Mouse (Mus musculus) thymus, adult 2 months (tissue): ENCODE results near the gene Syt12.

Experiments used
- CTCF ChIP-seq: fragments of 200-500 bp; IDR thresholded peaks from 2 replicates; pipeline ENCODE4 v1.5.1; 2012; ENCODE audit warnings: mild to moderate bottlenecking, control low read depth, low read length, moderate library complexity, borderline replicate concordance; ENCODE audit not compliant: control insufficient read depth, poor library complexity, insufficient read depth; ENCODE audit errors: extremely low read depth
- POLR2A ChIP-seq: fragments of 200-500 bp; IDR thresholded peaks from 2 replicates; pipeline ENCODE4 v1.6.1; 2012; ENCODE audit warnings: mild to moderate bottlenecking, low read length, control low read depth, moderate library complexity; ENCODE audit not compliant: control insufficient read depth, poor library complexity, insufficient read depth; ENCODE audit errors: extremely low read depth

GRCm38 (mm10) chr19:4436254-4436653, 41.0 kb downstream of the Syt12 start:
- TF ChIP-seq POLR2A: no peak
- TF ChIP-seq CTCF: no peak
